Mouse (Mus musculus) MN1 (cell line): ENCODE results near the gene Sult6b2.

ENCODE experiments used
- DNase-seq: peaks from one replicate; pipeline ENCODE4 v3.0.0-alpha.2; 2016; ENCODE audit warnings: low spot score

The Sult6b2 gene

GRCm38 (mm10) chr6:142804402-142804801 lies at the start of gene Sult6b2:
Gene Sult6b2, minus strand, starts transcription at chr6:142804502.
- no peak for DNase-seq

GRCm38 (mm10) chr6:142852419-142853377 lies 48.4 kb upstream of the Sult6b2 start:
- DNase-seq = no peak

GRCm38 (mm10) chr6:142850436-142850835 lies 46.1 kb upstream of the Sult6b2 start:
- no peak for DNase-seq

DNA sequence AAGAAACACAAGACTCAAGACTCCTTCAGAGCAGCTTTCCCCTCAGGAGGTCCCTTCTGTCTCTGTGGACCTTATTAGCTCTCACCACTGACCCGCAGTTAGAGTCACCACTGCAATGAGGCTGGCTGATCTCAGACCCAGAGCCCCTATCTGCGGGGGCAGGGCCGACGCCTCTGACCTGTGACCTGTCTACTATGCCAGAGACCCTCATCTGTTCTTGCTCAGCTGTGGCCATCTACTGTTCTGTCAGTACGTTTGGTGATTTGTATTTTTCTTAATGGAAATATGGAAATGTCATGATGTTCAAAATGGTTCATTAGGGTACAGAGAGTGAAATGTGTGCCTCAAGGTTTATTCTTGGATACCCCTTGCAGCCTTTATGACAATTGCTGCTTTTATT lies 45.0 kb upstream of the Sult6b2 start:
- DNase-seq = no peak

GRCm38 (mm10) chr6:142847914-142848674 lies 43.8 kb upstream of the Sult6b2 start:
- no peak for DNase-seq

- DNase-seq = no peak
Measured at GRCm38 (mm10) chr6:142846855-142847254, 42.6 kb upstream of the Sult6b2 start.

DNA sequence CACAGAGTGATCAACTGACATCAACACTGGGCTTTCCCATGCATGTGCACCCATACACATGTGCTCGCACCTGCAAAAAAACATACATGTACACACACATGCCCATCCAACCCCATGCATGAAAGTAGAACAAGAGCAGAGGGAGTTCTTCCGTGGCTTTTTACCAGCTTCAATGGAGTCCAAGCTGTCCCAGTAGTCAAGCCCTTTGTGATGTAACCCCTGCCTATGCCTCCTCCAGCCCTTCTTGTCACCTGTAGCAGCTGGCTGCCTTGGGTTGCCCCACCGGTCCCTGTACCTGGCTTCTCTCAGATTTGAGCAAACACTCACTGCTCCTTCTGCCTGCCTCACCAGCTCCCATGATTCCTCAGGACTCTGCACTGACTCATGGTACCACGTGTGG lies 40.8 kb upstream of the Sult6b2 start:
- no peak for DNase-seq

- DNase-seq = no peak
Measured at GRCm38 (mm10) chr6:142844061-142844460, 39.8 kb upstream of the Sult6b2 start.

DNA sequence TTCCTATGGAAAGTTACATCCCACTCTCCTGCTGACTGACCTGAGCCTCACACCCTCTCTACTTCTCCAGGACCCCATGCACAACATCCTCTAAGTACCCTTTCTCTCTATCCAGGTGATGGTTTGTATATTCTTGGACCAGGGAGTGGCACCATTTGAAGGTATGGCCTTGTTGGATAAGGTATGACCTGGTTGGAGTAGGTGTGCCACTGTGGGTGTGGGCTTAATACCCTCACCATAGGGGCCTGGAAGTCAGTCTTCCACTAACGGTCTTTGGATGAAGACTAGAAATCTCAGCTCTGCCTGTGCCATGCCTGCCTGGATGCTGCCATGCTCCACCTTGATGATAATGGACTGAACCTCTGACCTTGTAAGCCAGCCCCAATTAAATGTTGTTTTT lies 34.2 kb upstream of the Sult6b2 start:
- no peak for DNase-seq

GRCm38 (mm10) chr6:142837326-142837725 lies 33.0 kb upstream of the Sult6b2 start:
- no peak for DNase-seq

GRCm38 (mm10) chr6:142835726-142836125 lies 31.4 kb upstream of the Sult6b2 start:
- DNase-seq = no peak

DNA sequence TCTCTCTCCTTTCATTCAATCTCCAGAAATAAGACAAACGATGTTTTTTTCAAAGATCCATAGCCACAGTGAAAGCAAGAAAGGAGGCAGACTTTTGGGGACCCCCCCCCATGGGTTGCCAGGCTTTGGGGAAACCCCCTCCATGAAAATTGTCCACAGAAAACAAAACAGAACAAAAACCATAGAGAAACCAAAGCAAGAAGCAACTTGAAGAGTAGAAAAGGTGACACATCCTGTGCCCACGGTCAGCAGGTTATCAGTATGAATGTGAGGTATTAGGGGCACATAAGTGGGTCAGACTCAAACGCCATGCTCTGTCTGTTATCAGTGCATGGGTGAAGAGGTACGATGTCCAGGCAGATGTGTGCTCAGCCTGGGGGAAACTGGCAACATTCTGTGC lies 30.6 kb upstream of the Sult6b2 start:
- no peak for DNase-seq

DNA sequence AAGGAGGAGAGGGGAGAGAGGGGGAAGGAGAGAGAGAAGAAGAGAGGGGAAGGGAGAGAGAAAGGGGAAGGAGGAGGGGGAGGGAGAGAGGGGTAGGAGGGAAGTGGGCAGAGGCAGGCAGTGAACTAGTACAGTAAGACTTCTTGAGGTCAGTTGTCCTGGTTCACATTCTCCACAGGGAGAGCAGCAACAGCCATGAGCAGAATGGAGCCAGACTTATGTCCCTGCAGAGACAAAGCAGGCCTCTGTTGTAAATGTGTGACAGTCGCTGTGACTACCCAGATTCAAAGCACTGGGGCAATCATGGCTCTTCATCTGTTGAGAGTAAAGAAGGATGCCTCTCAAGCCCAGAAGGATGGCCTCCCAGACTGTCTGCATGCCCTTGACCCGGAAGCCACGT lies 27.4 kb upstream of the Sult6b2 start:
- no peak for DNase-seq

DNA sequence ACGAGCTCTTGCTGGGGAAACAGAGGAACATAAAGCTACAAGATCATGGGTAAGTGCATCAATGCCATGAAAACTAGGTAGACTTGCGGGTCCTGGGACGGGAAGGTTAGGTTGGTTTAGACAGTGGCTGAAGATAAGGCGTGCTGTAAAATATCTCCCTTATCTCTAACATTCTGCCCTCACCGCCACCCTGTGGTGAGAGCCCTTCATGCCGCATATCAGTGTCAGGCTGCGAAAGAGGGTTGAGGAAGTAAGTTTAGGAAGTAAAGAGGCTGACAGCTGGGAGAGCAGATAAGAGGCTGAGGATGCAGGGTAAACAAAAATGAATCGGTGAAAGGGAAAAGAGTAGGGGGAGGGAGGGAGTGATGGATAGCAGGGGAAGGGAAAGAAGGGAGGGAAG lies 26.9 kb upstream of the Sult6b2 start:
- no peak for DNase-seq

- no peak for DNase-seq
Measured at GRCm38 (mm10) chr6:142830221-142830620, 25.9 kb upstream of the Sult6b2 start.

GRCm38 (mm10) chr6:142825449-142825848 lies 21.1 kb upstream of the Sult6b2 start:
- DNase-seq = no peak

GRCm38 (mm10) chr6:142823008-142823787 lies 18.9 kb upstream of the Sult6b2 start:
- no peak for DNase-seq

DNA sequence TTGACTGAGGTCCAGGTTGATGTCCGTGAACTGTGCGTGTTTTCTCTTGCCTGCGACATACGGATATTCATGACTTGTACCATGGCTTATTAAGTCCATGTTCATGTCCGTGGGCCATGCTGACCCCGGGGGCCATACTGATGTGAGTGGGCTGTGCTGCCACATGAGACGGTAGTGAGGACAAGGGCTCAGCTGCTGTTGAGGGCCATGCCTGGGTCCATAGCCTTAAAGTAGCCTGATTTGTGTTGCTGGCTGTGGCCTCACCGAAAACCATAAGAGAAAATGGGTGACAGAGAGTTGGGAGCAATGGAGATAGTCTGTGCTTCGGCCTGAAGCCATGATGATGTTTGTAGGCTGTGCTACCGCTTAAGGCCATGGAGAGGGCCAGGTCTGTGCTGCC lies 14.0 kb upstream of the Sult6b2 start:
- DNase-seq = no peak

- DNase-seq = no peak
Measured at GRCm38 (mm10) chr6:142815513-142815912, 11.2 kb upstream of the Sult6b2 start.

GRCm38 (mm10) chr6:142814495-142814921 lies 10.2 kb upstream of the Sult6b2 start:
- DNase-seq = peak; percentile 70

DNA sequence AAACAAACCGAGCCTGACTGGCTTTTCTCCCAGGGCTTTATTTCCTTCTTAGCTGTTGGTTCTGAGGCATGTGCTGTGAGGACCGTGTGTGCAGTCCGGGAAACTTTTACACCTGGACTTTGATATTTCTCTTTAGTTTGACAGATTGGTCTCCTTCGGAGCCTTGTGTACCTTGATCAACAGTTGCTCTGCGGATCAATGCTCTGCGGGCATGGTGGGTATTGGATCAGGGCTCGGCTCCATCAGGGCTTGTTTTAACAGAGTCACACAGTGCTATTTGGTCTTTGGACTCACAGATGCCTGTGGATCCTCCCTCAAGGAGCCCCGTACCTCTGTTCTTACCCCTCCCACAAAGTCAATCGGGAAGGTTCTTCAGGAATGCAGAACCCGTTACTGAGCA lies 9.7 kb upstream of the Sult6b2 start:
- no peak for DNase-seq

DNA sequence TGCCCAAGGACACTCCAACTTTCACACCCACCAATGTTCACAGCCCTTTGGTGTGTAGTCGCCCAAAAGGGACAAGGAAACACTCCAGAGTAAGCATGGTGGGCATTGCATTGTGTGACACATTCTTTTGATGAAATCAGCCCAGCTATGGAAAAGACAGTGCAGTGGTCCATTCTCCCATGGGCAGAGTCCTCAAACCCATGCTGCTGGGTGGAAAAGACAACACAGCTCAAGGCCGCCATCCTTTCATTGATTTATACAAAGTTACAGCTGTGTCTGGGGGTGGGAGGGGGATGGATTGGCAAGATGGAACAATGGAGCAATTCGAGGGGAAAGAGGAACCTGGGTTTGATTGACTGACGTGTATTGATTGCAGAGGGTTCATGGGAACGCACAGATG lies 8.7 kb upstream of the Sult6b2 start:
- no peak for DNase-seq
